Mouse (Mus musculus) embryo, embryonic 11.5 days (tissue): ENCODE measurements at regions not wholly inside any gene's neighbourhood (a gene's known extent, or its start where the extent isn't known, plus 50 kb on each side); places are given as distances from the start of the nearest gene placed in this dataset.

Experiments
- DNase-seq: peaks from one replicate; pipeline ENCODE4 v3.0.0-alpha.2; 2012; ENCODE audit warnings: low read depth, low spot score

DNA sequence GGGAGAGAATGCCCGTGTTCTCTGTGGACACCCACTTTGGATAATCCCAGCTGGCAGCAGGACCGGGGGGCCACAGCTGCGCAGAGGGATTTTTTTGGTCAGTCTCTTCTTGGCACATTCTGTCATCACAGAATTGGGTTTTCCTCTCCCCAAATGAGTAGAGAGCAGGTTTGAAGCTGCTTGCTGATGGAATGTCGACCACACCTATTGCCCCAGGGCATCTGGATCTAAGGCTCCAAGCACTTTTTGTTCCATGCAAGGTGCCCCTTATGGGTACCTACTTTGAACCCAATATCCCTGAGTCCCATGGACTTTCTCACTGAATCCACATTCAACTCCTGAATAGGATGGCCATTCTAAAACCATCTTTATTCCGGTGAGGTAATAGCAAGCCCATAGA lies 314.3 kb upstream of the Npvf start:
- no peak for DNase-seq

DNA sequence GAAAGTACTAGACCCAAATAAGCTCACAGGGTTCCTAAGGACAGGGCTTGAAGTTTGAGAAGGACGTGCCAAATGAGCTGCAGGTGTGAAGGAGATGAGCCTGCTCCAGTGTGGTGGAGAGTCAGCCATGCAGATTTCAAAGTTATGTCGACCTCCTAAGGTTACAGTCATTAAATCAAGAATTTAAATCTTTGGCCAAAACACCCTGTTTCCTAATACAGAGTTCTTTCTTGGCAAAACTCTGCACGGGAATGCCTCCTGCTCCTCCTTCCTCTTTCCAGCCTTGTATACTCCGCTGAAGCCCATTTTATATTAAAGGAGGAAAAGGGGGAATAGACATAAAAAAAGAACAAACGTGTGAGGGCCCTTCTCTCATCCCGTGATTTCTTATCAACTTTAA lies 315.1 kb upstream of the Npvf start:
- DNase-seq, result no peak

DNA sequence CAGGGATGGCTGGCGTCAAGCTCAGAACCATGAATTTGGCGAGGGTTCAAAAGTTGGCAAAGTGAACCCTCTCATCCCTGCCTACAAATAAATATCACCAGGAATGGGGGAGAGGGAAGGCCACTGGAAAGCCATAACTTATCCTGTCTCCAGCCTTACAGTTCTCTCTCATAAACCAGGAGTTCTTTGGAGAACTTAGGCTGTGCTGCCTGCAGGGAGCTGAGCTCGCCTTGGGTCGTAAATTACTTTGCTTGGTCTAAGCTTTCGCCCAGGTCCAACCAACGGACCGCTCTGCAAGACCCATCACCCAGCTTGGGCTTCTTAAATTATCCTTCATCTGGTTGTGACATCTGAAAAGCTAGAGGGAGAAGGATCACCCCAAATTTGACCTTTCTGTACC lies 315.8 kb upstream of the Npvf start:
- DNase-seq, result no peak

DNA sequence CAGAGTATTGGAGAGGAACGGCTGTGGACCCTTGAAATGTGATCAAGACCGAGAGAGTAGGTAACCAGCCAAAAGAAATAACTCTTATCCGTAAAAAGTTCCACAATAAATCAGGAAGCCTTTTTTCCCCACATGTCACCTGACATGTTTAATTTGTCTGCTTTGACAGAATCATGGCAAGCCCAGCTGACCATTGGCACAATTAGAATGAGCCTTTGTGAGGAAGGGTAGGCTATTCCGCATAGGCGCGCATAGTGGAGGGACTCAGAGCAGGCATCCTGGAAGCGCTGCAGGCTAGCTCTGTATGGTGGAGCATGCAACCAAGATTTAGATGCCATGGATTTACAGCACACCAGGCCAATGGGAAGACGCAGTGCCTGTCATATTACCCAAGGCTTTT lies 316.5 kb upstream of the Npvf start:
- DNase-seq, result no peak

DNA sequence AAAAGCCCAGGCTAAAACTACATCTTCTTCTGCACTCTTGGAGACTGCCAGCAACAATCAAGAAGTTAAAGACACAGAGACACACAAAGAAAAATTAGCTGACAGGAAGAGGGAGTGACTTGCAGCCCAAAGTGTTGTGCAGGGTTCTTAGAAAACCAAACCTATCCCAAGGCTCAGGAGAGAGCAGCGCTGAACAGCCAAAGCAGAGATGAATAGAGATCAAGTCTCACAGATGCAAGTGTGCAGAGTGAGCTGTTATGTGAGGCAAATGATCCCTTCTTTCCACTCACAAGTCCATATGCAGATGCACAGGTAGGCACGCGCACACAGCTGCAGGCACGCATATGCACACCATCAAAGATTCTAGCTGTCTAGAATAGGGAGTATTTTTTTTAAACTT lies 318.0 kb upstream of the Npvf start:
- DNase-seq, result no peak

DNA sequence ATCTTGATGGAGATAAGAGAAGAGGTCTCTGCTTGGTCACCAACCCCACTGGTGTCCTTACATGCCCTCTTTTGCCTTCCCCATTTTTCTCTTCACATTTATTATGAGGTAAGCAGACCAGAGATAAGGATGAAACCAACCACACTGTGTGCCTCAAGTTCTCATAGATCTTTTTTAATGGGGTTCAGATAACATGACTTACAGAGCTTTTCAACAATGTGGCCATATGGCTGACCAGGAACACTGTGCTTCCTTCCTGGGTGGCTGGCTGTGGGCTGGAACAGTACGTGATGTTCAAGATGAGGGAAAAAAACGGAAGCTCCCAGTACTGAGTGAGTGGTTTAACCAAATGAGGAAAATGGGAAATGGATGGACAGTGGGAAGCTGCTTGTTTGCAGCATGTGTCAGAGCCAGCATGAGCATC lies 319.0 kb upstream of the Npvf start:
- no peak for DNase-seq

DNA sequence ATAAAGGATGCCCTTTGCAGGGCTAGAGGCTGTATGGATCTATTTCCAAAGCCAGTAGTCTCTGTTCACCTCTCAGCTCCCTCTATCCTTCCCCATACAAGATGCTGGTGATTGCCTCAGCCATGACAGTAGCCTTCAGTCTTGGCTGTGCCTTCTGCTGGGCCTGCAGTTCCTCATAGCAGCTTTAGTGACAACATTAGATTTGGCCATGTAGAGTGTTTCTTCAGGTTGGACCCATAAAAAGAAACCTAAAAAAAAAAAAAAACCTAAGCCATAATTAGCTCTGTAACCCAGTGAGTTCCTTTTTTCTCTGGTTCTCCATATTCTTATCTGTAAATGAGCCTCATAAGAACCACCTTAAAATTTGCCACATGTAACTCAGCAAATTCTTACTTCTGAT lies 319.6 kb upstream of the Npvf start:
- DNase-seq, result no peak

- DNase-seq, result no peak
Observed at GRCm38 (mm10) chr6:50974961-50975360, 320.7 kb upstream of the Npvf start.

- no peak for DNase-seq
Observed at GRCm38 (mm10) chr6:50976973-50977372, 322.7 kb upstream of the Npvf start.

GRCm38 (mm10) chr6:50977381-50977780 lies 323.1 kb upstream of the Npvf start:
- DNase-seq, result no peak

DNA sequence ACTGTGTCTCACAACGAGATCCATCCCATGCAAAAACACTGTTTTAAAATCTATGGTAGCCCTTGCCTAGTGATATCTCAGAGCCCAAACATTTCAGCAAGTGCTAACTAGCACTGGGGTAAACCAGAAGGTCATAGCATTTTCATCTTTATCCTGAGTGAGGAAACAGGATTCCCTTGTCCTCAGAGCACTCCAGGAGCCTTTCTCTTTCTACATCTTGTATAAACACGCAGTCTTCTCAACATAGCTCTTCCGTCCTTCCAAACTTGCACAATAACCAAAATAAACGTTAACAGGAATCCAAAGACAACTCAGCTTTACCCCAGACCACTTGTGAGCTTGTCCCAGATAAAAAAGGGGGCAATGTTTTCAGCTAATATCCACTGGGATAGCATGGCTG lies 323.8 kb upstream of the Npvf start:
- no peak for DNase-seq

GRCm38 (mm10) chr6:50978571-50978970 lies 324.3 kb upstream of the Npvf start:
- DNase-seq, result no peak

- no peak for DNase-seq
Observed at GRCm38 (mm10) chr6:50979764-50980163, 325.5 kb upstream of the Npvf start.

DNA sequence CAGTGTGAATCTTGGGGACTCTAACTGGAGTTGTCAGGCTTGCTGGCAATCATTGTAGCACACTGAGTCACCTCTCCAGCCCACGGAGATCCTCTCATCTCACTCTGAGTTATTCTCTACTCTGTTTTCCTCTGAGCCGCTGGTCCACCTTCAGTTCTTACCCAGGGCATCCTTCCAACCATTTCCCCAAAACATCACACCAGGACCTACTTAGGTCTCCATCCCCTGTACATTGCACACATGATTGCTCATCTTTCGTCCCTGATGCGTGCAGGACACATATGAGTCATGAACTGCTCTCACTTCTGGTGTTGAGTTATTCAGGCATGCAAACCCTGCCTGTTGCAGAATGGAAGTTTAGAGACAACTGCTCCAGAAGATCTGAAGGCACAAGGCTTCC lies 326.1 kb upstream of the Npvf start:
- DNase-seq, result no peak

- no peak for DNase-seq
Observed at GRCm38 (mm10) chr6:50981702-50982309, 327.6 kb upstream of the Npvf start.

GRCm38 (mm10) chr6:50982856-50983255 lies 328.6 kb upstream of the Npvf start:
- no peak for DNase-seq

- DNase-seq, result no peak
Observed at GRCm38 (mm10) chr6:50983511-50984099, 329.4 kb upstream of the Npvf start.

GRCm38 (mm10) chr6:50984157-50984905 lies 330.1 kb upstream of the Npvf start:
- DNase-seq, result no peak

DNA sequence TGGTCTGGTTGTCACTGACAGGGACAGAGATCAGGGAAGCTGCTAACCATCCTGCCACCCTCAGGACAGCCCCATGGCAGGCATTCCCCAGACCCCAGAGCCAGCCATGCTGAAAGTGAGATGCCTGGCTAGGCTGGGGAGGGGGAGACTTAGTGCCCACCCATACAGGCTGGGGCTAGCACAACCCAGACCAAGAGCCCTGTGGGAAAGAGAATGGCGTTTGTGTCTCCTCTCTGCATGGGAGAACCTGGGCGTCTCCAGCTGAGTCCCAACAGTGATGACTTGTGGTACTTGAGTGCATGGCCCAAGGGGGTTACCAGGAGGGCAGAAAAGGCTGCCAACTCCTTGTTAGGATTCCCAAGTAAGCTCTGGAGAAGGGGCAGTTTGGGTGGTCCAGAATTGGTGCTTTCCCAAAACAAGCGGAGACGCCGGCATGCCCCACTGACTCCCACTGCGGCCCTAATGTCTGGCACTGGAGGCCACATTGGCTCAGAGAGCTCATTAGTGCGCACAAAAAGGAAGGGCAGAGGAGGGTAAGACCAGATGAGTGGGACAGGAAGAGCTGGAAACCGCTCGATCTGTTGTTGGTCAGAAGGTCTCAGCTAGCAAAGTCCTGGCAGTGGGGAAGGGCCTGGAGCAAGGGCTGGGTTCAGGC lies 332.2 kb upstream of the Npvf start:
- DNase-seq, result no peak

DNA sequence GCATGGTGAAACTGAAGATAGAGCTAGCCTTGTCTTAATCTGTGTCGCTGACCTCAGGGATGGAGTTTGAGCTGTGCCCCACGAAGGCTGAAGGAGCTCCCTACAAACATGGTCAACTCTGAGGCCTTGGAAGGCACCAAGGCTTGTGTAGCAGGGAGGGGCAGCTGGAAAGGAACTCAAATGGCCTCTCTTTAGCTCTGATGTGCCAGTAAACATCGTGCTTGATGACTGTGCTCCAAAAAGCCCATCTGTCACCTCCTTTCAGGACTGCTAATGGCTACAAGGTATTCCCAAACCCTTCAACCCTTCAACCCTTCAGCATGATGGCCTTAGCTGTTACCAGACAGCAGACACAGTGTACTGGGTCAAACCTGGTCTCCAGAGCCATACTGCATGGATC lies 334.3 kb upstream of the Npvf start:
- DNase-seq, result no peak

- no peak for DNase-seq
Observed at GRCm38 (mm10) chr6:50991528-50992125, 337.4 kb upstream of the Npvf start.

- DNase-seq, result no peak
Observed at GRCm38 (mm10) chr6:50993952-50994351, 339.7 kb upstream of the Npvf start.
